Mouse (Mus musculus) kidney, adult 11 months (tissue): ENCODE results near the gene Bcl11a.
A peak's percentile ranks its signal among the peaks of the same experiment; 100 is the strongest.

Source experiments
- DNase-seq: peaks from one replicate; pipeline ENCODE4 v3.0.0; 2022

Bcl11a gene

DNA sequence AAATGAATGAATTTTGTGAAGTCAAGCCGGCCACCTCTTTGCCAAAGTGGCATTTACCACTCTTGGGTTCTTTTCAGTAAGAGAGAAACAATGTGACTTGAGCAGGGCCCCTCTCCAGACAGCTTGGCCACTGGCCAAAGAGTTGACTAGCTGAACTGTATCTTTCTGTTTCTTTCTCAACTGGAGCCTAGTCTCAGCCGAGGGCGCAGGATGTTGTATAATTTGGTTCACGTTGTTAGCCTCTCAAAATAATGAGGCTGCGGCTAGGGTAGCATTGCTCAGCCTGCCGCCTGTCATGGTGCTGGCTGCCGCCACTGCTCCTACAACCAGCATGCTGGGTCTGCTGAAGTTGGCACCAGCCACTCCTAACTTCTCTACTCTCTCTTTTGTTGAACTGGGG, 84.2 kb downstream of the Bcl11a start:
- no peak for DNase-seq

DNA sequence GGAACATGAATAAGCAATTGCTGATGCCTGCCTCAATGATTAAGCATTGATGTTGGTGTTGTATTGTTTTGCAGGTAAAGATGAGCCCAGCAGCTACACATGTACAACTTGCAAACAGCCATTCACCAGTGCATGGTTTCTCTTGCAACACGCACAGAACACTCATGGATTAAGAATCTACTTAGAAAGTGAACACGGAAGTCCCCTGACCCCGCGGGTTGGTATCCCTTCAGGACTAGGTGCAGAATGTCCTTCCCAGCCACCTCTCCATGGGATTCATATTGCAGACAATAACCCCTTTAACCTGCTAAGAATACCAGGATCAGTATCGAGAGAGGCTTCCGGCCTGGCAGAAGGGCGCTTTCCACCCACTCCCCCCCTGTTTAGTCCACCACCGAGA, 85.2 kb downstream of the Bcl11a start:
- no peak for DNase-seq

DNA sequence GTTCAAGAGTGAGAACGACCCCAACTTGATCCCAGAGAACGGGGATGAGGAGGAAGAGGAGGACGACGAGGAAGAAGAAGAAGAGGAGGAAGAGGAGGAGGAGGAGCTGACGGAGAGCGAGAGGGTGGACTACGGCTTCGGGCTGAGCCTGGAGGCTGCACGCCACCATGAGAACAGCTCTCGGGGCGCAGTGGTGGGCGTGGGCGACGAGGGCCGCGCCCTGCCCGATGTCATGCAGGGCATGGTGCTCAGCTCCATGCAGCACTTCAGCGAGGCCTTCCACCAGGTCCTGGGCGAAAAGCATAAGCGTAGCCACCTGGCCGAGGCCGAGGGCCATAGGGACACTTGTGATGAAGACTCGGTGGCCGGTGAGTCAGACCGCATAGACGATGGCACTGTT, 86.2 kb downstream of the Bcl11a start:
- no peak for DNase-seq

DNA sequence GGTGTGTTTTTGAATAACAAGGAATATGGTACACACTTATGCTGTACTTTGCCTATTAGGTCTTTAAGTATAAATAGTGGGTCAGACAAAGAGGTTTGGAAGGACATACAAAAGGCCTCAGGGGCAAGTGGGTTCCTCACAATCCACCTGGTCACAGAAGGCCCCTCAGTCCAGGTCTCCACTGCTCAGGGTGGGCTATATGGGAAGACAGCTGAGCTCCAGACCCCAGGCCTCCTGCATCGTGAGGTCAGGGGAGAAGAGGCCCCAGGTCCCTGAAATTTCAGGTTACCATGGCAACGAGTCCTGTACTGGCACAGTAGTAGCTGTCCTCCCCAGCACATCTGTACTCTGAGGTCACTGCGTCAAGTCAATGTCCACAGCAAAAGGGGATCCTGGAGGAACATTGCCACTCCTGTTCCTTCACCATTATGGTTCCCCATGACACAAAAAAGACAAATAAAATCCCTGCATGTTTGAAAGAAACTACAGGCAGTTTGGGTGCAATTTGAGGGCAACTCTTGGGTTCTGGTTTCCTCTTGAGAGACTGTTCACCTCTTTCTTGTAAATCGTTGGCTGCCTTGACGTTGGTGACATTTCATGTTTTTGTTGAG, 93.9 kb downstream of the Bcl11a start:
- no peak for DNase-seq

DNA sequence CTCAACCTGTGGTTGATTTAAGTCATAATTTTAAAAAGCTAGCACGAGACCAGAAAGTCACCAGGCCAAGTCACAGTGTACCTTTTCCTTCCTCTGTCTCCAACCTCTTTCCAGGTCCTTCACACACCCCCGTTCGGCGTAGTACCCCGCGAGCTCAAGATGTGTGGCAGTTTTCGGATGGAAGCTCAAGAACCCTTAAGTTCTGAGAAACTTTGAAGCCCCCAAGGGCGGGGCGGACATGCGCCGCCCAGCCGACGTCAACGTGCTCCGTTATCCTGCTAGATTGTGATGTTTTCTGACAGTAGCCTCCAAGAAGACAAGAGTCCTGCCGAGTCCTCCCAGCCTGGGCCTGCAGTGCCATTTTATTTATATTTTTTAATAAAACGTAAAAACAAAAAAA, 94.7 kb downstream of the Bcl11a start:
- DNase-seq = no peak

DNA sequence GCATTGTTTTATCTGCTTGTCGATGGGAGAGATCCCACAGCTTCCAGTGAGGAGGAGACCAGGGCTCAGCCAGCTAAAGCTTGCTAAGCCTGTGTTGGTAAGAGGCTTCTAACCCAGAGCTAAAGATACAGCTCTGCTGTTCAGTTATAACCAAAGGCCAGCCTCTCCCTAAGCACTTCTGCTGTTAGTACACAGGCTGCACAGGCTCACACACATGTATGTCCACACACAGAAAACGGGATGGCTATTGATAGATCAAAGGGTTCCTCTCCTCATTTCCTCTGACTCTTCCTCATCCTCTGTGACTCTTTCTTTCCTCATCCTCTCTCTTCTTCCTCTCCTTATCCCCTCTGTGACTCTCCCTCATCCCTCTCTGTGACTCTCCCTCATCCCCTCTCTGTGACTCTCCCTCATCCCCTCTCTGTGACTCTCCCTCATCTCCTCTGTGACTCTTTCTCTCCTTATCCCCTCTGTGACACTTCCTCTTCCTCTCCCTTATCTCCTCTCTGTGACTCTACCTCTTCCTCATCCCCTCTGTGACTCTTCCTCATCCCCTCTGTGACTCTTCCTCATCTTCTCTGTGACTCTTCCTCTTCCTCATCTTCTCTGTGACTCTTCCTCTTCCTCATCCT, 96.4 kb downstream of the Bcl11a start:
- no peak for DNase-seq

DNA sequence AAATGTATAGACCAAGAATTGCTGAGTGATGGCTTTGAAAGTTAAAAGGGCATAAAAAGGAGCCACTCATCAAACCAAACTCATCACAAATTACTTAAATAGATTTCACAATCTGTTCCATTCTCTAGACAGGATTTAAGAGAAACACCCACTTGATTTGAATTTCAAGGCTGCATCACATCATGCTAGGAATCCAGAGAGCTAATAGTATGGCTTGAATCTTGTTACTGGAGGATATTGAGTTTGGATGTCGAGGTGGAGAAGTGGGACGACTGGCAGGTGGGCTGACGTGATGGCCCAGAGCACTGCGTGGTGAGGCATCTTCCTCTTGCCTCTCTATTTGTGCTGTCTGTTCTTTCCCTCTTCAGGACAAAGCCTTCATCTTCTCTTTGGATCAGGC, 99.6 kb downstream of the Bcl11a start:
- DNase-seq = no peak

DNA sequence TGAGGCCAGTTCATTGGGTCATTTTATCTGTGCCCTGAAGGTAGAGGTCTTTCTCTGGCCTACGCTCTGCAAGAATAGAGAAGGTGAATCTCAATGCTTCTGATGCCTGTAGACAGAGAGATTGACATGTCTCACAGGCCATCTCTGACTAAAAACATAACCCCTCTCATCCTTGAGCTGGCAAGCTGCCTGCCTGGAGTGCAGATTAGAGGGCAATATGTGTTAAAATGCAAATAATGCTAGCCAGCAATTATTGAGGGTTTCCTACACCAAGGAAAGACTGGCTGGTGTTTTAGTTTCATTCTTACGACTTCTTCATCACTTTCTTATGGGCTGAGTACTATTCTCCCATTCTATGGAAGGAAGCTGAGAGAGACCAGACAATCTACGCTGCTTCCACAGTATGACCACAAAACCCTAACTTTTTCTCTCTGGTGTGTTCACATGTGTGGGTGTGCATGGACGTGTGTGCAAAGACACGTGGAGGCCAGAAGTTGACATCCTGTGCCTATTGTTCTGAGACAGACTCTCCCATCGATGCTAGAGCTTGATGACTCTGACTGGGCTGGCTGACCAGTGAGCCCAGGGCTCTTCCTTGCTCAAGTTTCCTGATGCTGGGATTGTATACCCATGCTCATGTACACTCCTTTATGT, 101.1 kb downstream of the Bcl11a start:
- DNase-seq = no peak

DNA sequence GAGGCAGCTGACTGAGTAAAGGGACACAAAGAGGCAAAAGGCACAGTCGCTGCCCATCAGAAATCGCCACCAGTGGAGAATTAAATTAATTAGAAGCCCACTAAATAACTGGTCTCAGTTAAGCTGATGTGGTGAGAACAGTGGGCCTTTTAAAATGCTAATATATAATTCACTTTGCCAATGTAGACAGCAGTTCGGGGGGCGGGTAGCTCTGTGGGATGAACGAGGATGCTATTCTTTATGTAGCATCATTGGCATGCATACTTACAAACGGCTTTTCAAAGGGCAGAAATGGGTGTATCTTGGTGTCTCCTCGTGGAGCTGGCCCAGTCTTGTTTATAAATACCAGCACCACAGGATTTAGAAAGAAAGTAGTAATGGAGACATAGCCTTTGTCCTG, 102.2 kb downstream of the Bcl11a start:
- no peak for DNase-seq

DNA sequence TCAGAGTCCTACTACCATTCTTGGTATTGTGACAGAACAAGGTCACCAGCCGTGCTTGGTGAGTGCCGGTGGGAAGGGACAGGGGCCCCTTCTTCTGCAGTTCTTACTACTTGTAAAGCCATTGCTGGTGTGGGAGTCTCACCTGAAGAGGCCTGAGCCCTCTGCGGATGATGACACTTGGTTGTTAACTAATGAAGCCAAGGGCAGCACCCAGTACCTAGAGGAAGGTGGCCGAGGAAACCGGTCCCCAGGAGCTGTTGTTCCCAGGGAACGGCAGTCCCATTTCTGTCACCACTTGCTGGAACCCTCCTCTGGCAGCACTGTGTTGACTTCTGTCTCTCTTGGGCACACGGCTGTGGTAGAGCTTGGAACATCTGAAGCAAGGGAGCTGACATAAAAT, 105.6 kb downstream of the Bcl11a start:
- DNase-seq = no peak

DNA sequence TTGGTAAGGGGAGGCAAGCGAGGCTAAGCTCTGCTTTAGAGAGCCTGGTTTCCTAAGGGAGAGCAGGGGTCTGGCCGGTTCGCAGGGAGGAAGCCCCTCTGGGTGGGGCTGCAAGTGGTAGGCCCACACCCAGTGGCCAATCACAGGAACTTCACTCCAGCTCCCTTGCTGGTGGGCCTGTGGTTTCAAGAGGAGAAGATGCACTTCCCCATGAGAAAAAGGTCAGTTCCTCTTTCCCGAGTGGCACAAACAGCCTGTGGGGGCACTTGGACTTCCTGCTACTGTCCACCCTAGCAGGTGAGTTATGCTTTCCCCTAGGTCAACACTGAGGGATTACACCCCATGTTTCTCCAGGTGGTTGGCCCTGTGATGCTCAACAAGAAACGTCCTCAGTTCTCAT, 107.1 kb downstream of the Bcl11a start:
- DNase-seq = no peak

DNA sequence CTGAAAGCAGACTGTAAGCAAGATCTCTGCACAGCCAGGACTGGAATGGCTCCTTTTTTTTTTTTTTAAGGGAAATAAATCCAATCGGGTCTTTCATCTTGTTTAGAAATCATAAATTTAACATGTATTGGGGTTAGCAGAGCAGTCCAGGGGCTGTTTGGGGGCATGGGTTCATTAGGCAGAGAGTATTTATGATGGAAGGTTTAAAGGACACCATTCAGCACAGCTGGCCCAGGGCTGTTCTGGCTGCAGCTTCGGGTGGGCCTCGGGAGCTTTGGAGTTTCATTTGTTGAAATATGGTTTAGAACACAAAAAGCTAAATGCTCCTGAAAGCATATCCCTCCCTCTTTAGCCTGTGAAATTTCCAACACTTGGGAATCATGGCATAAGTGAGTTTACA, 112.6 kb downstream of the Bcl11a start:
- DNase-seq = no peak

DNA sequence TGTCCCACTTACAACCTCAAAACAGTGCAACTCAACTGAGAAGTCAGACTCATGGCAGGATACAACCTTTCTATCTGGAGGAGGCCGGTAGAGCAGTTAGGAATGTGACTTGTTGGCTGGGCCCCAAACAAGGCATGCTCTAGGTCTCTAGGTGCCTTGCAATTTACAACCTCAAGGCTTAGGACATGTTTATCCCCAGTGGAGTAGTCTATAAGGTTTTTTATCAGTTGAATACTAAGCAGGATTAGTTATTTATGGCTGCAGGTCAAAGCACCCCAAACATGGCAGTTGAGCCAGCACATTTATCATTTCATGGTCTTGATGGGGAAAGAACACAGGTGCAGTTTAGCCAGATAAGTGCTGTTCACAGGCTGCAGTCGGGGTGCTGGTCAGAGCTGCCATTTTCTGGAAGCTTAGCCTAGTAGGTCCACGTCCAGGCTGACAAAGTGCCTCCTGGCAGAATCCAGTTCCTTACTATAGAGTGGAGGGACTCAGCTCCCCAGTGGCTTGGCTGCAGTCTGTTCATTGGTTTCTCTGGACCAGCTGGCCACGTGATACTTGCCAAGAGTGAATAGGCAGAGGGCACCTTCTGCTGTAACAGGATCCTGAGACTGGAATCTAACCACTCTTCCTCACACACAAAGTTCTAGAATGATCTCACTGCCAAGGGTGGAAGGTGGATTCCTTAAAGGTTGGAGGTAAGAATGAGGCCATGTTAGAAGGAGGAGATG, 118.8 kb downstream of the Bcl11a start:
- DNase-seq = no peak

DNA sequence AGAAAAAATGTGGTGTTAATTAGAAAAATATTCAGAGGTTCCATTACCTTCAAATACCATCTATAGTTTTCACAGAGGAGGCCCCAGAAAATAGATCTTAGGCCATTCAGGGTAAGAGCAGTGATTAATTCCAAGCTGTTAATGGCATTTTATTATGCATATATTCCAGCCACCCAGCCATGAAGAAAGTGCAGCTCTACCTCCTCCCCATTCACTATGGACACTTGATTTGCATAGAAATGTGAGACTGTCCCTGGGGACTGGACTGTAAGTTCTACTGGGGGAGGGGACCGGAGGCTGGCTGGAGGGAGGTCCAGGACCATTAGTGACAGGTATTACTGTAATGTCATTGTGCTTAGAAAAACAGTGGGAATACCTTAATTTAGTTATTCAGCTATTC, 119.6 kb downstream of the Bcl11a start:
- DNase-seq = peak; percentile 17

DNA sequence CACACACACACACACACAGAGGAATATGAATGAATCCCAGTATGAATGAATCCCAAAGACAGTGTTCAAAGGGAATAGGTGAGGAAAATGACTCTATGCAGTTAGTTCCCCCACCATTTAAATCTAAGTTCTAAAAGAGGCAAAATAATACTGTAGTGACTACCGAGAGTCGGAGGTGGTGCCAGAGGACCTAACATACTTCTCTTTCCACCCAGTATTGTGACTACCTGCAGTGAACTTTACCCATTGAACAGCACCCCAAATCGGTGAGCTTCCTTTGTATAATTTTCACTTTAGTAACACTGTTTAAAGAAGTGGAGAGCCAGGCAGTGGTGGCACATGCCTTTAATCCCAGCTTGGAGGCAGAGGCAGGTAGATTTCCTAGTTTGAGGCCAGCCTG, 121.7 kb downstream of the Bcl11a start:
- DNase-seq = no peak

DNA sequence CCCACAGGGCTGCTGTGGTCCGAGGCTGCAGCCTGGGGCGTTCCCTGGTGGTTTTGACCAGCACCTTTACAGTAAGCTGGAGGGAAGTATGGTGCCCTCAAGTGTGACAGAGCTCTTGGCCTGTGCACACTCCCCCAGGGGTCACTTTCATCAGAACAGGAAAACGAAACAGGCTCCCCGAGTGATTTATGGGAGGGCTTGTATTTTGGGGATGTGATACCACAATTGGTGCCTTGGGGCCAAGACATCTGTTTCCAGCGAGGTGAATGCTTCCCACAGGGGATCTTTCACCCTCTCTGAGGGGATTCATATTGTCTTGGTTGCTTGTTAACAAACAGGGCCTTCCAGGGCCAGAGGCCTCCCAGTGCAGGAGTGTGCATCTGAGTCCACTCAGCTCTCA, 122.5 kb downstream of the Bcl11a start:
- DNase-seq = no peak

DNA sequence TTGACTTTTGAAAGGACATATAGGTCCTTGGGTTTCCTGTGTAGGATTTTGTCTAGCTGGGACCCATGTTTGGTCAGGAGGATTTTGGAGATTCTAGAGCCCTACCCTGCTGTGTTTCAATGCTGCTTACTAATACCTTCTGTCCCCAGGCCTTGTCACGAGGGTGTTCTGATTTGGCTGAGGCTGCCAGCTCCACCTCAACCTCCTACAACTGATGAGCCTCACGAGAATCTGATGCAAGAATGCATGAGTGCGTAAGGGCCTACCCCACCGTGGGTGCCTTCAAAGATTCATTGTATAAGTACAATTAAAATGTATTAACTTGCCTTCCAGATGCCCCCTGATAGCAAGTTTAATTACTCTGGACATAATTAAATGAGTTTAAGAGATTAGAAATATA, 123.4 kb downstream of the Bcl11a start:
- no peak for DNase-seq

DNA sequence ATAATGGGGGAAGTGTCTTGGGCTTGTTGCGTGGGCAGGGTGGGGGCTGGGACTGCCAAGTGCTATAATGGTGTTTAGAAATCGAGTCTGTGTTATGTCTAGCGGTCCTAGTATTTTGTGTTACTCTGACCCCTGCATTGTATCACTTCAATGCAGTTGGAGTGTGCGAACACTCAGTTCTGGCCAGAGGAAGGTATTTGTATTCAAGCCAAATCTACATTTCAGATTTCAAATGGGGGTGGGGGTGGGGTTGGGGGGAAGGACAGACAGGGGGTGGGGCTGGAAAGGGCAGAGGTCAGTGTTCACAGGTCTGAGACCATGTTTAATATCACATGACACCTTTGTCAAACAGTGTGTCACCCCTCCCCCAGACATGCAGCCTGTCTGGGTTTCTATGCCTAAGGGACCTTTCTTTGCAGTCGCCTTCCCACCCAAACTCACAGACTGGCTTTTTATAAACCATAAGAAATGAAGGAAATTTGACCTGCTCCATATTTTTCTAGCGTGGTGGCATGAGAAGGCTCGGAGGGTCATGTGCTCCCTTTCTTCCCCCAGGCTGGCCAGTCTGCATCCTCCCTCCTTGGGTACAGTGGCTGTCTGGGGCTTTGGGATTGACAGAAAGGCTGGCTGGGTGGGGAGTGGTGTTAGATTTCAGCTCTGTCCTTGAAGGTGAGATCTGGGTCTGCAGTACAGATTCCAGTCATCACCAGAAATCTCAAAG, 124.9 kb downstream of the Bcl11a start:
- no peak for DNase-seq

DNA sequence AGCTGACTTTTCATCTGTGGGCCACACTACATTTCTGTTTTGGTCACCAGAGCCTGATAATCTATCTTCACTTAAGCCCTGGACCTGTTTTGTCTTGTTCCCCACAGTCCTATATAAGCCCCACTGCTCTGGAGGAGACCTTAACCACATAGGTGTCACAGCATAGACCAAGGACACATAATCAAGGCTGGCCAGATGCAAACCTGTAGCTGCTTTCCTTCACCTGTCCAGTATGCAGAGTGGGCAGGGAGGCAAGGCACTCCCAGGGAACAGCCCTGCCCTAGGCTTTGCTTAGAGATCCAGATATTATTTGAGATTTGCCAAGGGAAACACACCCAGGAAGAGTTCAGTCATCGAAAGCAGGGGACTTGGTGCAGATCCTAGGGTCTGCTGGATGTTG, 125.6 kb downstream of the Bcl11a start:
- no peak for DNase-seq

DNA sequence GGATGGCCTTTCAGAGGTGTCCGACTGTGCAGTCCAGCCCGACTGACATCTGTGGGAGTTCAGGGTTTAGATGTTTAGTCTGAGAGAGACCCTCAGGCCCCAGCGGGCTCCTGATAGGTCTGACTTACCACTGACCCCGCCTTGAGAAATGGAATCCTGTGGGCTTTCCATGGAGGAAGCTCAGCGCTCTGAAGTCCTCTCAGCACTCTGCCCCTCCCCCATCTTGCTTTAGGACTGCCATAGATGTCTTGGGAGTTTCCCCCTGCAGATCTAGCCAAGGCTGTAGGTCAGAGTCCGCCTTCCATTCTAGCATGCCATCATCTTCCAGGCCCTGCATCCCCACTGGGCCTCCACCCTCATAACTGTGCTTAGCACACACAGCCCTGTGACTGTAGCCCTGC, 131.1 kb downstream of the Bcl11a start:
- no peak for DNase-seq

DNA sequence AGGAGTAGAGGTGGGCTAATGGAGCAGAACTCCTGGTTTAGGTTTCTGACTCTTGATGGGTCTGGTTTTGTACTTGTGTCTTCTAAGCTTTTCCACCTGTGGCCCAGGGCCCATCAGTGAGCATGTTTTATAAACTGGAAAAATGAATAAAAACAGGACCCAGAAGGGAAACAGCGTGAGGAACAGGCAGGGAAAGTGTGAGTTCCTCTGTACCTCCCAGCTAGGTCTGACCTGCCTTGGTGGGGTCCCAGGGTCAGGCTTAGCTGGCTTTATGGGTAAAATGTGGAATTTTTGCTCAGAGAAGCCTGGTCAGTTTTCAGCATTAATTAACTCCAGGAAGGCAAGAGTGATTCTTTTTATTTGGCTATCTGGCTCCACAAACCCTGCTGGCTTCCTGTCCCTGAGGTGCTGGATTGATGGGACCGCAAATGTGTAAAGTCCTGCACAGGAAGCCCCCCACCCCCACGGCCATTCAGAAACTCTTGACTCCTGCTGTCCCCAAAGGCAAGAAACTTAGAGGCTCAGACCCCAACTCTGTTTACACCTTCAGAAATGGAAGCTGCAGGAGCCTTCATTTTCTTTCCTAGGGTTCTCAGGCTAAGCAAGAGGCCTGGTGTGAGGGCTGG, 136.8 kb downstream of the Bcl11a start:
- DNase-seq = no peak

DNA sequence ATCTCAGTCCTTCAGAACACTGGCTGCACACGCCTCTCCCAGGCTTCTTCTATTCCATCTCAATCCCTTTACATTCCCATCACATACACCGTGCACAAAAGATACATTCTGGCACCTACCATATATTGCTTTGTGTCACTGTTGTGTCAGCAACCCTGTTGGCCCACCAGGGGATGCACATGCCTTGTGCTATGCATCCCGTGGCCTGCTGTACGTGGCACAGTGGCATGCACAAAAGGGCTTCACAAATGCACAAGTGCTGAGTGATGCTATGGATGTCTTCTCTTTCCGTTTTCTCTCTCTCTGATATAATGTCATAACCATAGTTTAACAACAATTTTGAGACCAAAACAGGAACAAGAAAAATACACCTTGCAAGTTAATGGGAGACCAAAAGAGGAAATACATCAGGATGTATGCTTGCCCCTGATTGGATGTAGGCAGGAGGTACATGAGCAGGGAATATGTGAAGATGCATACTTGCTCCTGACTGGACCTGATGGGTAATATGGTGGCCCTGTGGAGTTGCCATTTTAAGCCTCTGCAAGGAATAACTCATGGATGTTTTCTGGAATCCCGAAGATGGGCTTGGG, 140.0 kb downstream of the Bcl11a start:
- no peak for DNase-seq
